Mouse (Mus musculus): ENCODE results near the gene Daglb. TPM values are rescaled to one million over a fixed set of nuclear protein-coding genes. Genes with fewer than 3 reads are reported as not detected.

Gene Daglb
- 10.8 and 11.3 TPM in 2 replicates for polyA plus RNA-seq (2012; rRNA removed)

GRCm38 (mm10) chr5:143464100-143464756 is at the start of gene Daglb:
Gene Daglb, plus strand, starts transcription at chr5:143464584.
- Histone ChIP-seq H3K4me3 (ENCODE audit: control insufficient read depth, insufficient read depth, low read length) (peak within 1 kb of the TSS; percentile 78), H3K27ac (ENCODE audit: control insufficient read depth, insufficient read depth, low read length) (no peak within 1 kb of the TSS), H3K27me3 (ENCODE audit: control insufficient read depth, insufficient read depth, low read length) (no peaks in the 10 kb centered on the region), H3K36me3 (ENCODE audit: control insufficient read depth, insufficient read depth, low read length) (no peaks in the 10 kb centered on the region), H3K4me1 (replicated peaks; ENCODE audit: control insufficient read depth, insufficient read depth, low read length) (peaks cover 3% of the 10 kb centered on the region; the same call in 1 of the 2 replicates)
- 2% methylated on average over 43 of the region's 43 CpGs for WGBS
- DNase-seq, result peak; percentile 90
- peak; percentile 81 for TF ChIP-seq POLR2A (IDR thresholded peaks at IDR 0.05; ENCODE audit: control insufficient read depth, extremely low read depth, insufficient read depth, low read length, poor library complexity)
- TF ChIP-seq CTCF (IDR thresholded peaks at IDR 0.05; ENCODE audit: borderline replicate concordance, control insufficient read depth, extremely low read depth, insufficient read depth, low read length, poor library complexity), result peak; percentile 61

DNA sequence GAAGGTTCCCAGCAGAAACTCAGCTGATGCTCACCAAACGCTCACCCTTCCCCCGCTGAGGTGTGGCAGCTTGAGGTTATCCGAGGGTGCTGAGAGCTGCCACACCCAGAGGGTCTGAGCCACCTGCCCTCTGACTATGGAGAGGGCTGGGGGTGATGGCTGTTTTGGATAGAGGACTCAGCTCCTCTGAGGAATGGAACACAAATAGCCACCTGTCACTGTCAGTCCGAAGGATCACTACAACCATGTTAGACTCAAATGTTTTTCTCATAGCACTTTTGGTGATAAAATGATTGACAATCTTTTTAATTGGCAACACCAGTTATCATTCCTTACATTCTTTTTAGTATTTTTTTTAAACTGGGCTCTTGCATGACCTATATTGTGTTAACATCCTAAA is 42.9 kb upstream of the Daglb start:
- H3K27ac ChIP-seq (ENCODE audit: control insufficient read depth, insufficient read depth, low read length), result no peak overlapping the region
- peaks cover 24% of the 10 kb centered on the region; the same call in 1 of the 2 replicates for H3K36me3 ChIP-seq (ENCODE audit: control insufficient read depth, insufficient read depth, low read length)
- DNase-seq, result no peak
- no peaks in the 10 kb centered on the region for H3K27me3 ChIP-seq (ENCODE audit: control insufficient read depth, insufficient read depth, low read length)
- no peaks in the 10 kb centered on the region for H3K4me1 ChIP-seq (replicated peaks; ENCODE audit: control insufficient read depth, insufficient read depth, low read length)
- TF ChIP-seq CTCF (IDR thresholded peaks at IDR 0.05; ENCODE audit: borderline replicate concordance, control insufficient read depth, extremely low read depth, insufficient read depth, low read length, poor library complexity) (no peak), POLR2A (IDR thresholded peaks at IDR 0.05; ENCODE audit: control insufficient read depth, extremely low read depth, insufficient read depth, low read length, poor library complexity) (no peak)
- H3K4me3 ChIP-seq (ENCODE audit: control insufficient read depth, insufficient read depth, low read length), result no peak overlapping the region
- 89% methylated on average over 4 of the region's 4 CpGs for WGBS

DNA sequence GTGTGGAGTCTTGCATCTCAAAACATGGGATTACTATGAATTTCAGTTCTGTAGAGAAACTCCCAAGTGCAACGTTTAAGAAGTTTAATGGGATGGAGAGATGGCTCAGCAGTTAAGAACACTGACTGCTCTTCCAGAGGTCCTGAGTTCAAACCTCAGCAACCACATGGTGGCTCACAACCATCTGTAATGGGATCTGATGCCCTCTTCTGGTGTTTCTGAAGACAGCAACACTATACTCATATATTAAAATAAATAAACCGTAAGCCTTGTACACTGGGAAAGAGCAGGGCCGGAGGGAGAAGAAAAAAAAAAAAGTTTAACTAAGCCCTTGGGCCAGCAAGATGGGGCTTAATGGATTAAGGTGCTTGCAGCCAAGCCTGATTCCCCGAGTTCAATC is 41.4 kb upstream of the Daglb start:
- WGBS, result 91% methylated on average over 4 of the region's 4 CpGs
- TF ChIP-seq POLR2A (IDR thresholded peaks at IDR 0.05; ENCODE audit: control insufficient read depth, extremely low read depth, insufficient read depth, low read length, poor library complexity), result no peak
- no peak for TF ChIP-seq CTCF (IDR thresholded peaks at IDR 0.05; ENCODE audit: borderline replicate concordance, control insufficient read depth, extremely low read depth, insufficient read depth, low read length, poor library complexity)
- H3K4me1 ChIP-seq (replicated peaks; ENCODE audit: control insufficient read depth, insufficient read depth, low read length), result no peaks in the 10 kb centered on the region
- no peak overlapping the region for H3K27ac ChIP-seq (ENCODE audit: control insufficient read depth, insufficient read depth, low read length)
- no peak overlapping the region for H3K4me3 ChIP-seq (ENCODE audit: control insufficient read depth, insufficient read depth, low read length)
- DNase-seq, result no peak
- H3K27me3 ChIP-seq (ENCODE audit: control insufficient read depth, insufficient read depth, low read length), result no peaks in the 10 kb centered on the region
- peaks cover 22% of the 10 kb centered on the region; the same call in 1 of the 2 replicates for H3K36me3 ChIP-seq (ENCODE audit: control insufficient read depth, insufficient read depth, low read length)

GRCm38 (mm10) chr5:143423899-143424519 is 40.4 kb upstream of the Daglb start:
- Histone ChIP-seq H3K27ac (ENCODE audit: control insufficient read depth, insufficient read depth, low read length) (no peak overlapping the region), H3K4me1 (replicated peaks; ENCODE audit: control insufficient read depth, insufficient read depth, low read length) (no peaks in the 10 kb centered on the region), H3K27me3 (ENCODE audit: control insufficient read depth, insufficient read depth, low read length) (no peaks in the 10 kb centered on the region), H3K4me3 (ENCODE audit: control insufficient read depth, insufficient read depth, low read length) (no peak overlapping the region), H3K36me3 (ENCODE audit: control insufficient read depth, insufficient read depth, low read length) (peaks cover 13% of the 10 kb centered on the region; the same call in 1 of the 2 replicates)
- WGBS, result 15% methylated on average over 6 of the region's 6 CpGs
- DNase-seq, result peak; percentile 61
- TF ChIP-seq CTCF (IDR thresholded peaks at IDR 0.05; ENCODE audit: borderline replicate concordance, control insufficient read depth, extremely low read depth, insufficient read depth, low read length, poor library complexity) (no peak), POLR2A (IDR thresholded peaks at IDR 0.05; ENCODE audit: control insufficient read depth, extremely low read depth, insufficient read depth, low read length, poor library complexity) (no peak)

GRCm38 (mm10) chr5:143434421-143434820 is 30.0 kb upstream of the Daglb start:
- Histone ChIP-seq H3K4me3 (ENCODE audit: control insufficient read depth, insufficient read depth, low read length) (no peak overlapping the region), H3K27me3 (ENCODE audit: control insufficient read depth, insufficient read depth, low read length) (no peaks in the 10 kb centered on the region), H3K27ac (ENCODE audit: control insufficient read depth, insufficient read depth, low read length) (no peak overlapping the region), H3K4me1 (replicated peaks; ENCODE audit: control insufficient read depth, insufficient read depth, low read length) (no peaks in the 10 kb centered on the region), H3K36me3 (ENCODE audit: control insufficient read depth, insufficient read depth, low read length) (no peaks in the 10 kb centered on the region)
- peak; percentile 78; the same call in 1 of the 2 replicates for TF ChIP-seq CTCF (IDR thresholded peaks at IDR 0.05; ENCODE audit: borderline replicate concordance, control insufficient read depth, extremely low read depth, insufficient read depth, low read length, poor library complexity)
- TF ChIP-seq POLR2A (IDR thresholded peaks at IDR 0.05; ENCODE audit: control insufficient read depth, extremely low read depth, insufficient read depth, low read length, poor library complexity), result no peak
- WGBS, result 4% methylated on average over 4 of the region's 4 CpGs
- DNase-seq, result peak; percentile 77

GRCm38 (mm10) chr5:143441298-143441697 is 23.1 kb upstream of the Daglb start:
- no peak for TF ChIP-seq POLR2A (IDR thresholded peaks at IDR 0.05; ENCODE audit: control insufficient read depth, extremely low read depth, insufficient read depth, low read length, poor library complexity)
- TF ChIP-seq CTCF (IDR thresholded peaks at IDR 0.05; ENCODE audit: borderline replicate concordance, control insufficient read depth, extremely low read depth, insufficient read depth, low read length, poor library complexity), result no peak
- H3K27me3 ChIP-seq (ENCODE audit: control insufficient read depth, insufficient read depth, low read length), result no peaks in the 10 kb centered on the region
- H3K27ac ChIP-seq (ENCODE audit: control insufficient read depth, insufficient read depth, low read length), result no peak overlapping the region
- DNase-seq, result no peak
- H3K36me3 ChIP-seq (ENCODE audit: control insufficient read depth, insufficient read depth, low read length), result no peaks in the 10 kb centered on the region
- H3K4me1 ChIP-seq (replicated peaks; ENCODE audit: control insufficient read depth, insufficient read depth, low read length), result no peaks in the 10 kb centered on the region
- no peak overlapping the region for H3K4me3 ChIP-seq (ENCODE audit: control insufficient read depth, insufficient read depth, low read length)
- WGBS, result 79% methylated on average over 3 of the region's 3 CpGs

Data from thymus, adult 2 months (tissue).